Mouse (Mus musculus) erythroblast, embryonic 14.5 days (primary cell): ENCODE data around the gene Arl15. TPM values are rescaled to one million over a fixed set of nuclear protein-coding genes. Genes with fewer than 3 reads are reported as not detected.
"Not testable (repeated sequence)": the region's sequence is repeated elsewhere in the genome, so short reads cannot be mapped to it uniquely, and the experiment has no call there.

Experiments used
- H3K27me3 ChIP-seq: 2 replicates; pipeline ENCODE4 v1.6.1; 2012; ENCODE audit warnings: inconsistent platforms; ENCODE audit not compliant: control insufficient read depth
- H3K36me3 ChIP-seq: 2 replicates; pipeline ENCODE4 v1.6.1; 2012; ENCODE audit warnings: mild to moderate bottlenecking, inconsistent platforms; ENCODE audit not compliant: control insufficient read depth
- H3K4me1 ChIP-seq: 2 replicates; pipeline ENCODE4 v1.6.1; 2012; ENCODE audit warnings: inconsistent platforms; ENCODE audit not compliant: control insufficient read depth
- H3K4me3 ChIP-seq: replicated peaks from 2 replicates; pipeline ENCODE3; 2012; ENCODE audit warnings: moderate library complexity, mild to moderate bottlenecking, inconsistent platforms
- H3K9me3 ChIP-seq: 2 replicates; pipeline ENCODE4 v1.6.1; 2012; ENCODE audit warnings: low read length, inconsistent platforms, mixed read lengths; ENCODE audit not compliant: control insufficient read depth
- GATA1 ChIP-seq: IDR thresholded peaks from 2 replicates; pipeline ENCODE4 v1.6.1; 2012; ENCODE audit warnings: low read length, inconsistent platforms, mixed read lengths
- TAL1 ChIP-seq: IDR thresholded peaks from 3 replicates; pipeline ENCODE4 v1.6.1; 2012; ENCODE audit warnings: low read length, inconsistent platforms, mixed read lengths
- polyA plus RNA-seq: library from polyadenylated mRNA; stranded (reverse); fragments of >175 nt; gene quantifications from 2 replicates; pipeline ENCODE4 v1.2.3, GENCODE M21; 2012

Gene Arl15
- polyA plus RNA-seq, 1 experiment = not detected

DNA sequence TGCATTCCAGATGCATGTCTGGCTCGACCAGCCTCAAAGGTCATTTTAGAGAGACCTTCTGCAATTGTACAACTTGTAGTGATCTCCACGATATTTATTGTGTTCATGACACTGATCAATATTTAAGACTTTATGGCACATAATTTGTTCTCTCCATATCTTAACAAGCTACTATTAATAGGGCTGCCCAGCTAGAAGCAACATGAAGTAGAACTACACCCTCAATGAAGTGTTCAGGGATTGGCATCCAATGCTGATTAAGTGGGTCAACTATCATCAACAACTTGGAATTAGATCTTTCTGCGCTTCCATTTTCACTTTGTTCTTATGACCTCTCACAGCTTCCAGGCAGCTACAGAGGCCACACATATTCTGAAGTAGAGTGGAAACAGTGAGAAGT lies 24.5 kb upstream of the Arl15 start:
- H3K4me1 ChIP-seq = no peaks in the 10 kb centered on the region
- no peaks in the 10 kb centered on the region for H3K36me3 ChIP-seq
- peaks cover 3% of the 10 kb centered on the region; the same call in 1 of the 2 replicates for H3K27me3 ChIP-seq
- H3K9me3 ChIP-seq = peaks cover 2% of the 10 kb centered on the region
- TF ChIP-seq TAL1 (no peak), GATA1 (no peak)
- no peak overlapping the region for H3K4me3 ChIP-seq

DNA sequence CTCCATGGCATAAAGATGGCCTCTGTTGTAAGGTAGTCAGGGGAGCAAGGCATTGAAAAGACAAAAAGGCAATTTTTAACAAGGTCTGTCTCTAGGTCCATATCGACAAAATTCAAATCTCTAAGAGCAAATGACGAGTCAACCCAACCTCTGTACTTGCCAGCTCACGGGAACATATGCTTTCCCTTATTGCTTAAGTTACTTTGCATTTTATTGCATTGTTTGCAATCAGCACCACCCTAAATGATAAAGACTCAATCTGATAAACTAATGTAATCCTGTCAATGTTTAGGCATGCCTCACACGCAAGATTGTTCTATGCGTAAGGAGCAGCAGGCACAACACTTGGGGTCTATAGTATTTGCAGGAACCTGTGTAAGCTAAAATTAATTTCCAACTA lies 24.0 kb upstream of the Arl15 start:
- Histone ChIP-seq H3K4me1 (no peaks in the 10 kb centered on the region), H3K36me3 (no peaks in the 10 kb centered on the region), H3K27me3 (peaks cover 3% of the 10 kb centered on the region; the same call in 1 of the 2 replicates), H3K4me3 (no peak overlapping the region), H3K9me3 (peaks cover 3% of the 10 kb centered on the region)
- TF ChIP-seq TAL1 (no peak), GATA1 (no peak)

DNA sequence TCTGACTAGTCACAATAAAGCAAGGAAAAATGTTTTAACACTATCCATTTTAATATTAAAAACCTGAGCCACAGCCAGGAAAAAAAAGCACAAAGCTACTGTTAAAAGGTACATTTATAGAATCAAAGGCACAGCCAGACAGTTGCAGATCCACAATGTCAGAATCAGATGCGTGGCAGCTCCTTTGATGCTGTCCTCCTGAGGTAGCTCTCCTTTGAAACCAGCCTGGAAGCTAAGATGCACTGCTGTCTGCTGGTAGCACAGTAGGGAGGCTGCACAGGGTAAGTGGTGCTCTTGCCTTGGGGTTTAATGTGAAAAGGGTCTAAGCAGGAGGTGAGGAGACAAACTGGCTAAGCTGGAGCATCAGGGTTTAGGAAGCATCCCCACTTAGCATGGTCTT lies 23.0 kb upstream of the Arl15 start:
- H3K4me1 ChIP-seq = no peaks in the 10 kb centered on the region
- peaks cover 3% of the 10 kb centered on the region for H3K9me3 ChIP-seq
- H3K36me3 ChIP-seq = no peaks in the 10 kb centered on the region
- H3K27me3 ChIP-seq = peaks cover 3% of the 10 kb centered on the region
- TF ChIP-seq TAL1 (no peak), GATA1 (no peak)
- H3K4me3 ChIP-seq = no peak overlapping the region

DNA sequence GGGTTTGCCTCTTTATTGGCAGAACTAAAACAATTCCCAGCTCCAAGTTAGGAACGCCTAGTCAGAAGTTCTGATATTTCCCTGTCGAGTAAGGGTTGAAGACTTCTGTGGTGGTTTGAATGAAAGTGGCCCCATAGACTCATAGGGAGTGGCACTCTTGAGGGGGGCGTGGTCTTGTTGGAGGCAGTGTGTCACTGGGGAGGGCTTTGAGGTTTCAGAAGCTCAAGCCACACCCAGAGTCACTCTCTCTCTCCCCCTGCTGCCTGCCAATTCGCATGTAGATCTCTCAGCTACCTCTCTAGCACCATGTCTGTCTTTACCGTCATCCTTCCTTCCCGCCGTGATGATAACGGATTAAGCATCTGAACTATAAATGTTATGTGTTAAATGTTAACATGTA lies 19.5 kb upstream of the Arl15 start:
- Histone ChIP-seq H3K27me3 (peaks cover 5% of the 10 kb centered on the region), H3K9me3 (peaks cover 3% of the 10 kb centered on the region)

GRCm38 (mm10) chr13:113775244-113776140 lies 18.8 kb upstream of the Arl15 start:
- H3K36me3 ChIP-seq = no peaks in the 10 kb centered on the region
- H3K27me3 ChIP-seq = peaks cover 5% of the 10 kb centered on the region
- no peak overlapping the region for H3K4me3 ChIP-seq
- no peaks in the 10 kb centered on the region for H3K4me1 ChIP-seq
- H3K9me3 ChIP-seq = peaks cover 3% of the 10 kb centered on the region
- TF ChIP-seq GATA1 = no peak
- no peak for TF ChIP-seq TAL1

More for the DNA sequence above, 19.5 kb upstream of the Arl15 start:
- Histone ChIP-seq H3K4me3 (no peak overlapping the region), H3K4me1 (no peaks in the 10 kb centered on the region), H3K36me3 (no peaks in the 10 kb centered on the region)
- TF ChIP-seq GATA1 (no peak), TAL1 (no peak)

GRCm38 (mm10) chr13:113785803-113786202 lies 8.5 kb upstream of the Arl15 start:
- no peaks in the 10 kb centered on the region for H3K9me3 ChIP-seq
- no peak for TF ChIP-seq TAL1
- H3K36me3 ChIP-seq = no peaks in the 10 kb centered on the region
- peaks cover 1% of the 10 kb centered on the region; the same call in 1 of the 2 replicates for H3K4me1 ChIP-seq
- no peaks in the 10 kb centered on the region for H3K27me3 ChIP-seq
- no peak overlapping the region for H3K4me3 ChIP-seq

DNA sequence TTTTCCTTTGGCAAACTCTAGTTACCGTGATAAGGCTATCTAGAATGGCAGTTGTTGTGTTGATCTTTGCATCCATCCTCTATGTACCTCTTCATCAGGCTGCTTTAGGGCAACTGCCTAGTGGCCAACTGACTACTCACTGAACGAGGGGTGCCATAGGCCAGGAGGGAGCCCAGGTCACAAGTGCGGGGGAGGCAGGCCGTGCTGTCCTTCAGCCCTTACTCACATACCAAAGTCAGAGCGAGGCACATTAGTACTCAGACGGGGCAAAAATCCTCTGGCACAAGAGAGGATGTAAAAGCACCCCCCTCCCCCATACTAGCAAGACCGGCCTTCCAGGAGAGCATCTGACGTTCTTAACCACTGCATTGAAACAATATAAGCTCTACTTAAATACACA lies 7.2 kb upstream of the Arl15 start:
- H3K27me3 ChIP-seq = no peaks in the 10 kb centered on the region
- H3K4me1 ChIP-seq = peaks cover 1% of the 10 kb centered on the region; the same call in 1 of the 2 replicates
- no peaks in the 10 kb centered on the region for H3K9me3 ChIP-seq
- no peaks in the 10 kb centered on the region for H3K36me3 ChIP-seq
- no peak overlapping the region for H3K4me3 ChIP-seq
- TF ChIP-seq TAL1 = no peak
- no peak for TF ChIP-seq GATA1

GRCm38 (mm10) chr13:113790016-113790415 lies 4.3 kb upstream of the Arl15 start:
- H3K9me3 ChIP-seq, H3K4me3 ChIP-seq: not testable (repeated sequence)

GRCm38 (mm10) chr13:113793637-113794036 lies 668 bp upstream of the Arl15 start:
- TF ChIP-seq GATA1 = no peak
- TF ChIP-seq TAL1 = no peak
- peaks cover 36% of the 10 kb centered on the region for H3K4me1 ChIP-seq

More at GRCm38 (mm10) chr13:113790016-113790415, 4.3 kb upstream of the Arl15 start:
- not testable (repeated sequence) for H3K27me3 ChIP-seq, H3K36me3 ChIP-seq
- peaks cover 11% of the 10 kb centered on the region for H3K4me1 ChIP-seq

More at GRCm38 (mm10) chr13:113793637-113794036, 668 bp upstream of the Arl15 start:
- Histone ChIP-seq H3K9me3 (no peaks in the 10 kb centered on the region), H3K27me3 (no peaks in the 10 kb centered on the region), H3K36me3 (0 out of 2 replicates have a peak, but pooled peaks cover 2% of the 10 kb centered on the region), H3K4me3 (peak overlapping the region; percentile 89)
